Mouse (Mus musculus) lung, embryonic 14.5 days (tissue): Measurements from ENCODE around the gene Gnb1l. TPM values are rescaled to one million over a fixed set of nuclear protein-coding genes. Genes with fewer than 3 reads are reported as not detected.

Source experiments
- ATAC-seq: fragments of 200-750 bp; cut with Nextera tagmentation; 2 replicates; pipeline ENCODE4 v1.8.0; 2017; ENCODE audit warnings: mild to moderate bottlenecking, moderate TSS enrichment, moderate library complexity; ENCODE audit not compliant: insufficient read depth
- DNase-seq: peaks from one replicate; pipeline ENCODE4 v3.0.0-alpha.2; 2015
- H3K27ac ChIP-seq: fragments of 300-500 bp; sonication (generic); 2 replicates; pipeline ENCODE4 v1.5.1; 2014; ENCODE audit warnings: low read depth, mild to moderate bottlenecking, moderate library complexity
- H3K27me3 ChIP-seq: fragments of 300-500 bp; sonication (generic); 2 replicates; pipeline ENCODE4 v1.6.1; 2014; ENCODE audit warnings: low read length, control low read depth; ENCODE audit not compliant: insufficient read depth
- H3K36me3 ChIP-seq: fragments of 300-500 bp; sonication (generic); 2 replicates; pipeline ENCODE4 v1.6.1; 2014; ENCODE audit warnings: control low read depth; ENCODE audit not compliant: insufficient read depth
- H3K4me1 ChIP-seq: fragments of 300-500 bp; sonication (generic); 2 replicates; pipeline ENCODE4 v1.6.1; 2014; ENCODE audit warnings: antibody characterized with exemption, control low read depth; ENCODE audit not compliant: insufficient read depth
- H3K4me2 ChIP-seq: fragments of 300-500 bp; sonication (generic); 2 replicates; pipeline ENCODE4 v1.6.1; 2014; ENCODE audit warnings: mild to moderate bottlenecking
- H3K4me3 ChIP-seq: fragments of 300-500 bp; sonication (generic); 2 replicates; pipeline ENCODE4 v1.5.1; 2014; ENCODE audit warnings: low read depth, low read length
- H3K9ac ChIP-seq: fragments of 300-500 bp; sonication (generic); 2 replicates; pipeline ENCODE4 v1.6.1; 2014
- H3K9me3 ChIP-seq: fragments of 300-500 bp; sonication (generic); 2 replicates; pipeline ENCODE4 v1.6.1; 2016; ENCODE audit warnings: low read depth, low read length, control low read depth
- CTCF ChIP-seq: IDR thresholded peaks from 2 replicates; pipeline ENCODE4 v1.5.1; 2016; ENCODE audit warnings: antibody characterized with exemption, low read depth
- WGBS: fragments of 180-500 bp; shearing (Covaris S2); extraction: QIAGEN DNeasy Blood & Tissue Kit; methylation state at CpG from one replicate; pipeline ENCODE4 v1.1.7; 2014; 5-methylcytosine and 5-hydroxymethylcytosine counted together
- polyA plus RNA-seq: library from polyadenylated mRNA; unstranded; fragments of >200 nt; fragmentation: Nextera tagmentation; extraction: Ambion mirVana; gene quantifications from 2 replicates; pipeline ENCODE4 v1.2.1, GENCODE M21; 2014

Gnb1l gene
- polyA plus RNA-seq, 1 experiment from 2014 or later = 17.6 TPM

GRCm38 (mm10) chr16:18581050-18581622 lies 82.6 kb downstream of the Gnb1l start:
- H3K4me3 ChIP-seq = peak overlapping the region; percentile 59
- H3K9me3 ChIP-seq = no peaks in the 10 kb centered on the region
- WGBS = 12% methylated on average over 21 of the region's 21 CpGs
- H3K27me3 ChIP-seq = peaks cover 70% of the 10 kb centered on the region
- TF ChIP-seq CTCF = no peak
- 0 out of 2 replicates have a peak, but pooled peaks cover 5% of the 10 kb centered on the region for H3K4me1 ChIP-seq
- H3K27ac ChIP-seq = no peak overlapping the region
- no peaks in the 10 kb centered on the region; the same call in 1 of the 2 replicates for H3K36me3 ChIP-seq
- peak; percentile 54 for DNase-seq
- peak overlapping the region; percentile 86 for H3K4me2 ChIP-seq
- no peak for ATAC-seq
- H3K9ac ChIP-seq = peak overlapping the region; percentile 40; the same call in 1 of the 2 replicates

GRCm38 (mm10) chr16:18581623-18582205 lies 83.2 kb downstream of the Gnb1l start:
- H3K9ac ChIP-seq = peak overlapping the region; percentile 40
- peak overlapping the region; percentile 59 for H3K4me3 ChIP-seq
- TF ChIP-seq CTCF = no peak
- H3K36me3 ChIP-seq = no peaks in the 10 kb centered on the region; the same call in 1 of the 2 replicates
- H3K27me3 ChIP-seq = peaks cover 76% of the 10 kb centered on the region
- ATAC-seq (no peak), DNase-seq (peak; percentile 53)
- WGBS = 4% methylated on average over 66 of the region's 66 CpGs
- H3K4me1 ChIP-seq = 0 out of 2 replicates have a peak, but pooled peaks cover 5% of the 10 kb centered on the region
- H3K9me3 ChIP-seq = no peaks in the 10 kb centered on the region
- H3K27ac ChIP-seq = peak overlapping the region; percentile 18; the same call in 1 of the 2 replicates
- H3K4me2 ChIP-seq = peak overlapping the region; percentile 86

GRCm38 (mm10) chr16:18582426-18583148 lies 84.1 kb downstream of the Gnb1l start:
- Histone ChIP-seq H3K9me3 (no peaks in the 10 kb centered on the region), H3K36me3 (no peaks in the 10 kb centered on the region; the same call in 1 of the 2 replicates), H3K27ac (peak overlapping the region; percentile 18; the same call in 1 of the 2 replicates), H3K4me3 (peak overlapping the region; percentile 59), H3K9ac (peak overlapping the region; percentile 40), H3K4me2 (peak overlapping the region; percentile 86), H3K4me1 (0 out of 2 replicates have a peak, but pooled peaks cover 5% of the 10 kb centered on the region), H3K27me3 (peaks cover 83% of the 10 kb centered on the region)
- DNase-seq (peak; percentile 25), ATAC-seq (no peak)
- WGBS = 4% methylated on average over 55 of the region's 67 CpGs
- no peak for TF ChIP-seq CTCF

GRCm38 (mm10) chr16:18583169-18583568 lies 84.7 kb downstream of the Gnb1l start:
- Histone ChIP-seq H3K4me3 (peak overlapping the region; percentile 59), H3K4me2 (peak overlapping the region; percentile 86), H3K27me3 (peaks cover 89% of the 10 kb centered on the region), H3K9me3 (no peaks in the 10 kb centered on the region), H3K36me3 (no peaks in the 10 kb centered on the region; the same call in 1 of the 2 replicates), H3K4me1 (0 out of 2 replicates have a peak, but pooled peaks cover 5% of the 10 kb centered on the region), H3K27ac (no peak overlapping the region), H3K9ac (peak overlapping the region; percentile 40)
- DNase-seq (no peak), ATAC-seq (no peak)
- no peak for TF ChIP-seq CTCF
- 33% methylated on average over 10 of the region's 10 CpGs for WGBS

GRCm38 (mm10) chr16:18583673-18584357 lies 85.3 kb downstream of the Gnb1l start:
- Histone ChIP-seq H3K27ac (no peak overlapping the region), H3K36me3 (no peaks in the 10 kb centered on the region; the same call in 1 of the 2 replicates), H3K9ac (peak overlapping the region; percentile 77), H3K9me3 (no peaks in the 10 kb centered on the region), H3K27me3 (peaks cover 95% of the 10 kb centered on the region), H3K4me2 (peak overlapping the region; percentile 86), H3K4me3 (peak overlapping the region; percentile 59), H3K4me1 (0 out of 2 replicates have a peak, but pooled peaks cover 5% of the 10 kb centered on the region)
- no peak for DNase-seq
- WGBS = 49% methylated on average over 10 of the region's 10 CpGs
- no peak for TF ChIP-seq CTCF
- ATAC-seq = no peak

- H3K4me3 ChIP-seq = peak overlapping the region; percentile 59
- H3K27me3 ChIP-seq = peaks cover 98% of the 10 kb centered on the region
- peak overlapping the region; percentile 86 for H3K4me2 ChIP-seq
- H3K9me3 ChIP-seq = no peaks in the 10 kb centered on the region
- peak overlapping the region; percentile 77 for H3K9ac ChIP-seq
- 0 out of 2 replicates have a peak, but pooled peaks cover 5% of the 10 kb centered on the region for H3K4me1 ChIP-seq
- WGBS = 34% methylated on average over 10 of the region's 10 CpGs
- DNase-seq (no peak), ATAC-seq (no peak)
- no peaks in the 10 kb centered on the region; the same call in 1 of the 2 replicates for H3K36me3 ChIP-seq
- no peak for TF ChIP-seq CTCF
- peak overlapping the region; percentile 38; the same call in 1 of the 2 replicates for H3K27ac ChIP-seq
Observed at GRCm38 (mm10) chr16:18584901-18585510, 86.5 kb downstream of the Gnb1l start.
